Mouse (Mus musculus): ENCODE results near the gene Ylpm1.

GRCm38 (mm10) chr12:85113917-85114316 lies 117.8 kb downstream of the Ylpm1 start:
- TF ChIP-seq CTCF (IDR thresholded peaks at IDR 0.05; ENCODE audit: low read depth) (no peak), EP300 (IDR thresholded peaks at IDR 0.05; ENCODE audit: low read depth) (no peak)
